Mouse (Mus musculus) liver, embryonic 14.5 days (tissue): ENCODE data around the gene Baiap2. TPM values are rescaled to one million over a fixed set of nuclear protein-coding genes. Genes with fewer than 3 reads are reported as not detected.

ENCODE experiments used
- ATAC-seq: fragments of 200-750 bp; cut with Nextera tagmentation; 2 replicates; pipeline ENCODE4 v1.8.0; 2017; ENCODE audit warnings: moderate number of reproducible peaks, mild to moderate bottlenecking, moderate library complexity; ENCODE audit not compliant: insufficient read depth
- DNase-seq, 3 experiments: peaks; one replicate each; pipeline ENCODE4 v3.0.0-alpha.2; 2012 to 2013; ENCODE audit warnings: low read depth in 3 of 3, low spot score in 3 of 3
- H3K27ac ChIP-seq: fragments of 300-500 bp; sonication (generic); 2 replicates; pipeline ENCODE4 v1.5.1; 2014; ENCODE audit warnings: moderate library complexity, mild to moderate bottlenecking, control low read depth, inconsistent platforms
- H3K27me3 ChIP-seq: fragments of 300-500 bp; sonication (generic); 2 replicates; pipeline ENCODE4 v1.6.1; 2014; ENCODE audit warnings: mild to moderate bottlenecking, low read length, moderate library complexity; ENCODE audit not compliant: control insufficient read depth, insufficient read depth
- H3K36me3 ChIP-seq: fragments of 300-500 bp; sonication (generic); replicated peaks from 2 replicates; pipeline ENCODE4 v1.6.1; 2014; ENCODE audit warnings: low read depth; ENCODE audit not compliant: control insufficient read depth, insufficient read depth
- H3K4me1 ChIP-seq, 2 experiments: fragments of 200-500 bp in 1 of 2; fragments of 300-500 bp in 1 of 2; sonication (generic) in 1 of 2; replicated peaks; 2 replicates each; pipeline ENCODE4 v1.6.1; 2012 to 2014; ENCODE audit warnings: antibody characterized with exemption in 1 of 2, inconsistent platforms in 1 of 2, low read length in 1 of 2; ENCODE audit not compliant: control insufficient read depth in 2 of 2, insufficient read depth in 2 of 2
- H3K4me2 ChIP-seq: fragments of 300-500 bp; sonication (generic); 2 replicates; pipeline ENCODE4 v1.6.1; 2014; ENCODE audit warnings: low read depth, mild to moderate bottlenecking, control low read depth, moderate library complexity
- H3K4me3 ChIP-seq, 2 experiments: fragments of 200-500 bp in 1 of 2; fragments of 300-500 bp in 1 of 2; sonication (generic) in 1 of 2; 2 replicates each; pipeline ENCODE4 v1.5.1; 2012 to 2014; ENCODE audit warnings: low read depth in 2 of 2, low read length in 2 of 2, mild to moderate bottlenecking in 2 of 2, control low read depth in 1 of 2, inconsistent platforms in 1 of 2, moderate library complexity in 1 of 2; ENCODE audit not compliant: insufficient read depth in 1 of 2
- H3K9ac ChIP-seq: fragments of 300-500 bp; sonication (generic); replicated peaks from 2 replicates; pipeline ENCODE4 v1.6.1; 2014; ENCODE audit warnings: mild to moderate bottlenecking, control low read depth, moderate library complexity
- H3K9me3 ChIP-seq: fragments of 300-500 bp; sonication (generic); 2 replicates; pipeline ENCODE4 v1.6.1; 2016; ENCODE audit warnings: low read length, mixed read lengths; ENCODE audit not compliant: control insufficient read depth
- CTCF ChIP-seq: IDR thresholded peaks from 2 replicates; pipeline ENCODE4 v1.5.1; 2016; ENCODE audit warnings: antibody characterized with exemption, low read depth, control low read depth
- EP300 ChIP-seq: IDR thresholded peaks from 2 replicates; pipeline ENCODE4 v1.6.1; 2016; ENCODE audit warnings: antibody characterized with exemption, low read depth
- WGBS: fragments of 180-500 bp; shearing (Covaris S2); extraction: QIAGEN DNeasy Blood & Tissue Kit; methylation state at CpG from one replicate; pipeline ENCODE4 v1.1.7; 2014; ENCODE audit not compliant: insufficient replicate concordance; 5-methylcytosine and 5-hydroxymethylcytosine counted together
- polyA plus RNA-seq, 2 experiments: library from polyadenylated mRNA; depleted of rRNA in 1 of 2; stranded (reverse) in 1 of 2; unstranded in 1 of 2; fragments of >200 nt; fragmentation: Nextera tagmentation in 1 of 2; extraction: Ambion mirVana in 1 of 2; gene quantifications; 2 replicates each; pipeline versions ENCODE4 v1.2.1 to v1.2.3; 2012 to 2014

The Baiap2 gene
- polyA plus RNA-seq, 2 experiments, result 4.2 to 5.6 TPM

GRCm38 (mm10) chr11:119987876-119988275 is 45.3 kb downstream of the Baiap2 start:
- Histone ChIP-seq H3K27ac (no peak overlapping the region), H3K9me3 (no peaks in the 10 kb centered on the region), H3K4me2 (no peak overlapping the region), H3K36me3 (no peaks in the 10 kb centered on the region), H3K9ac (no peak overlapping the region), H3K4me3 (no peak overlapping the region), H3K4me1 (0 out of 4 replicates have a peak, but pooled peaks cover 0 to 1% of the 10 kb centered on the region in 2 experiments), H3K27me3 (no peaks in the 10 kb centered on the region)
- DNase-seq (no peak), ATAC-seq (no peak)
- 64% methylated on average over 7 of the region's 7 CpGs for WGBS
- TF ChIP-seq EP300 (no peak), CTCF (no peak)

- ATAC-seq, result no peak
- Histone ChIP-seq H3K9me3 (no peaks in the 10 kb centered on the region), H3K9ac (no peak overlapping the region), H3K36me3 (no peaks in the 10 kb centered on the region), H3K4me1 (0 out of 4 replicates have a peak, but pooled peaks cover 0 to 1% of the 10 kb centered on the region in 2 experiments), H3K27me3 (no peaks in the 10 kb centered on the region), H3K4me3 (no peak overlapping the region), H3K27ac (no peak overlapping the region), H3K4me2 (no peak overlapping the region)
- TF ChIP-seq CTCF, result no peak
- TF ChIP-seq EP300, result no peak
- DNase-seq, result no peak
- 77% methylated on average over 7 of the region's 7 CpGs for WGBS
Measured at GRCm38 (mm10) chr11:119988391-119988790, 45.8 kb downstream of the Baiap2 start.

- Histone ChIP-seq H3K27ac (no peak overlapping the region), H3K9ac (no peak overlapping the region), H3K36me3 (no peaks in the 10 kb centered on the region)
Measured at GRCm38 (mm10) chr11:119989115-119989564, 46.6 kb downstream of the Baiap2 start.

GRCm38 (mm10) chr11:119990658-119991337 is 48.2 kb downstream of the Baiap2 start:
- H3K9me3 ChIP-seq, result no peaks in the 10 kb centered on the region
- no peak overlapping the region for H3K9ac ChIP-seq
- H3K4me1 ChIP-seq, result 0 out of 4 replicates have a peak, but pooled peaks cover 0 to 1% of the 10 kb centered on the region in 2 experiments
- H3K27me3 ChIP-seq, result no peaks in the 10 kb centered on the region
- H3K36me3 ChIP-seq, result no peaks in the 10 kb centered on the region
- H3K27ac ChIP-seq, result no peak overlapping the region
- H3K4me2 ChIP-seq, result no peak overlapping the region
- TF ChIP-seq CTCF, result no peak
- TF ChIP-seq EP300, result no peak
- DNase-seq, result no peak
- ATAC-seq, result no peak
- no peak overlapping the region for H3K4me3 ChIP-seq
- WGBS, result 50% methylated on average over 10 of the region's 10 CpGs

More at GRCm38 (mm10) chr11:119989115-119989564, 46.6 kb downstream of the Baiap2 start:
- Histone ChIP-seq H3K27me3 (no peaks in the 10 kb centered on the region), H3K9me3 (no peaks in the 10 kb centered on the region), H3K4me3 (no peak overlapping the region), H3K4me2 (no peak overlapping the region), H3K4me1 (0 out of 4 replicates have a peak, but pooled peaks cover 0 to 1% of the 10 kb centered on the region in 2 experiments)
- no peak for TF ChIP-seq EP300
- TF ChIP-seq CTCF, result no peak
- 73% methylated on average over 10 of the region's 10 CpGs for WGBS
- ATAC-seq (no peak), DNase-seq (no peak)

- Histone ChIP-seq H3K4me1 (0 out of 4 replicates have a peak, but pooled peaks cover 0 to 1% of the 10 kb centered on the region in 2 experiments), H3K27ac (no peak overlapping the region), H3K4me2 (no peak overlapping the region), H3K9me3 (no peaks in the 10 kb centered on the region), H3K9ac (no peak overlapping the region), H3K4me3 (no peak overlapping the region), H3K27me3 (no peaks in the 10 kb centered on the region), H3K36me3 (no peaks in the 10 kb centered on the region)
- TF ChIP-seq CTCF (peak; percentile 95), EP300 (no peak)
- 5% methylated on average over 10 of the region's 10 CpGs for WGBS
- peak; percentile 24; the same call in 1 of the 2 replicates for ATAC-seq
- DNase-seq, result peak; percentile 32 to 49 (median 37)
Measured at GRCm38 (mm10) chr11:119991338-119991678, 48.7 kb downstream of the Baiap2 start.
